Mouse (Mus musculus): Measurements from ENCODE around the gene Snx14. TPM values are rescaled to one million over a fixed set of nuclear protein-coding genes. Genes with fewer than 3 reads are reported as not detected.

Snx14 gene
- polyA plus RNA-seq, 1 experiment, result 9.5 TPM

GRCm38 (mm10) chr9:88371201-88371600, 67.6 kb downstream of the Snx14 start:
- no peak for DNase-seq (ENCODE audit: low read depth in 1 of 2, low spot score in 2 of 2)
- WGBS, result 91% methylated on average over 2 of the region's 2 CpGs
- Histone ChIP-seq H3K27ac (ENCODE audit: insufficient read depth, low read length) (no peak overlapping the region), H3K4me1 (ENCODE audit: control insufficient read depth, insufficient read depth, insufficient read length) (no peaks in the 10 kb centered on the region), H3K4me3 (ENCODE audit: extremely low read depth, insufficient read depth, insufficient read length) (no peak overlapping the region), H3K36me3 (ENCODE audit: control insufficient read depth, insufficient read depth, low read length) (no peaks in the 10 kb centered on the region; the same call in none of the 2 replicates), H3K27me3 (ENCODE audit: control insufficient read depth, insufficient read depth, low read length) (no peaks in the 10 kb centered on the region)
- TF ChIP-seq POLR2A (IDR thresholded peaks at IDR 0.05; ENCODE audit: low read depth, low read length), result no peak
- no peak for TF ChIP-seq CTCF (IDR thresholded peaks at IDR 0.05; ENCODE audit: extremely low read depth, insufficient read depth, insufficient read length, insufficient replicate concordance)

GRCm38 (mm10) chr9:88369666-88370065, 69.1 kb downstream of the Snx14 start:
- whole genome bisulfite sequencing, result 91% methylated on average over 2 of the region's 2 CpGs
- no peak overlapping the region for H3K4me3 ChIP-seq (ENCODE audit: extremely low read depth, insufficient read depth, insufficient read length)
- TF ChIP-seq CTCF (IDR thresholded peaks at IDR 0.05; ENCODE audit: extremely low read depth, insufficient read depth, insufficient read length, insufficient replicate concordance), result no peak
- TF ChIP-seq POLR2A (IDR thresholded peaks at IDR 0.05; ENCODE audit: low read depth, low read length), result no peak
- no peaks in the 10 kb centered on the region for H3K4me1 ChIP-seq (ENCODE audit: control insufficient read depth, insufficient read depth, insufficient read length)
- H3K27ac ChIP-seq (ENCODE audit: insufficient read depth, low read length), result no peak overlapping the region
- no peak for DNase-seq (ENCODE audit: low read depth in 1 of 2, low spot score in 2 of 2)
- H3K27me3 ChIP-seq (ENCODE audit: control insufficient read depth, insufficient read depth, low read length), result no peaks in the 10 kb centered on the region
- no peaks in the 10 kb centered on the region; the same call in 1 of the 2 replicates for H3K36me3 ChIP-seq (ENCODE audit: control insufficient read depth, insufficient read depth, low read length)

- H3K27me3 ChIP-seq (ENCODE audit: control insufficient read depth, insufficient read depth, low read length), result no peaks in the 10 kb centered on the region
- DNase-seq (ENCODE audit: low read depth in 1 of 2, low spot score in 2 of 2), result no peak
- H3K27ac ChIP-seq (ENCODE audit: insufficient read depth, low read length), result no peak overlapping the region
- no peak overlapping the region for H3K4me3 ChIP-seq (ENCODE audit: extremely low read depth, insufficient read depth, insufficient read length)
- TF ChIP-seq CTCF (IDR thresholded peaks at IDR 0.05; ENCODE audit: extremely low read depth, insufficient read depth, insufficient read length, insufficient replicate concordance) (no peak), POLR2A (IDR thresholded peaks at IDR 0.05; ENCODE audit: low read depth, low read length) (no peak)
- 95% methylated on average over 5 of the region's 5 CpGs for WGBS
- H3K36me3 ChIP-seq (ENCODE audit: control insufficient read depth, insufficient read depth, low read length), result no peaks in the 10 kb centered on the region; the same call in 1 of the 2 replicates
- H3K4me1 ChIP-seq (ENCODE audit: control insufficient read depth, insufficient read depth, insufficient read length), result no peaks in the 10 kb centered on the region
Observed at GRCm38 (mm10) chr9:88368476-88368875, 70.3 kb downstream of the Snx14 start.

- DNase-seq (ENCODE audit: low read depth in 1 of 2, low spot score in 2 of 2), result no peak
- WGBS, result 84% methylated on average over 1 of the region's 1 CpGs
- Histone ChIP-seq H3K27ac (ENCODE audit: insufficient read depth, low read length) (no peak overlapping the region), H3K27me3 (ENCODE audit: control insufficient read depth, insufficient read depth, low read length) (no peaks in the 10 kb centered on the region), H3K36me3 (ENCODE audit: control insufficient read depth, insufficient read depth, low read length) (no peaks in the 10 kb centered on the region; the same call in 1 of the 2 replicates), H3K4me1 (ENCODE audit: control insufficient read depth, insufficient read depth, insufficient read length) (no peaks in the 10 kb centered on the region), H3K4me3 (ENCODE audit: extremely low read depth, insufficient read depth, insufficient read length) (no peak overlapping the region)
- TF ChIP-seq CTCF (IDR thresholded peaks at IDR 0.05; ENCODE audit: extremely low read depth, insufficient read depth, insufficient read length, insufficient replicate concordance) (no peak), POLR2A (IDR thresholded peaks at IDR 0.05; ENCODE audit: low read depth, low read length) (no peak)
Observed at GRCm38 (mm10) chr9:88367751-88368150, 71.0 kb downstream of the Snx14 start.

GRCm38 (mm10) chr9:88367322-88367721, 71.4 kb downstream of the Snx14 start:
- no peak overlapping the region for H3K4me3 ChIP-seq (ENCODE audit: extremely low read depth, insufficient read depth, insufficient read length)
- H3K27me3 ChIP-seq (ENCODE audit: control insufficient read depth, insufficient read depth, low read length), result no peaks in the 10 kb centered on the region
- no peak for DNase-seq (ENCODE audit: low read depth in 1 of 2, low spot score in 2 of 2)
- H3K27ac ChIP-seq (ENCODE audit: insufficient read depth, low read length), result no peak overlapping the region
- H3K4me1 ChIP-seq (ENCODE audit: control insufficient read depth, insufficient read depth, insufficient read length), result no peaks in the 10 kb centered on the region; the same call in 1 of the 2 replicates
- no peak for TF ChIP-seq CTCF (IDR thresholded peaks at IDR 0.05; ENCODE audit: extremely low read depth, insufficient read depth, insufficient read length, insufficient replicate concordance)
- no peak for TF ChIP-seq POLR2A (IDR thresholded peaks at IDR 0.05; ENCODE audit: low read depth, low read length)
- WGBS, result 89% methylated on average over 5 of the region's 5 CpGs
- H3K36me3 ChIP-seq (ENCODE audit: control insufficient read depth, insufficient read depth, low read length), result no peaks in the 10 kb centered on the region; the same call in 1 of the 2 replicates

GRCm38 (mm10) chr9:88366819-88367218, 71.9 kb downstream of the Snx14 start:
- TF ChIP-seq POLR2A (IDR thresholded peaks at IDR 0.05; ENCODE audit: low read depth, low read length) (no peak), CTCF (IDR thresholded peaks at IDR 0.05; ENCODE audit: extremely low read depth, insufficient read depth, insufficient read length, insufficient replicate concordance) (no peak)
- no peak overlapping the region for H3K27ac ChIP-seq (ENCODE audit: insufficient read depth, low read length)
- H3K27me3 ChIP-seq (ENCODE audit: control insufficient read depth, insufficient read depth, low read length), result no peaks in the 10 kb centered on the region
- no peaks in the 10 kb centered on the region; the same call in 1 of the 2 replicates for H3K4me1 ChIP-seq (ENCODE audit: control insufficient read depth, insufficient read depth, insufficient read length)
- 90% methylated on average over 4 of the region's 4 CpGs for WGBS
- H3K4me3 ChIP-seq (ENCODE audit: extremely low read depth, insufficient read depth, insufficient read length), result no peak overlapping the region
- no peaks in the 10 kb centered on the region; the same call in 1 of the 2 replicates for H3K36me3 ChIP-seq (ENCODE audit: control insufficient read depth, insufficient read depth, low read length)
- no peak for DNase-seq (ENCODE audit: low read depth in 1 of 2, low spot score in 2 of 2)

GRCm38 (mm10) chr9:88366308-88366707, 72.5 kb downstream of the Snx14 start:
- no peak overlapping the region for H3K27ac ChIP-seq (ENCODE audit: insufficient read depth, low read length)
- no peak overlapping the region for H3K4me3 ChIP-seq (ENCODE audit: extremely low read depth, insufficient read depth, insufficient read length)
- no peaks in the 10 kb centered on the region for H3K27me3 ChIP-seq (ENCODE audit: control insufficient read depth, insufficient read depth, low read length)
- no peaks in the 10 kb centered on the region; the same call in 1 of the 2 replicates for H3K4me1 ChIP-seq (ENCODE audit: control insufficient read depth, insufficient read depth, insufficient read length)
- 51% methylated on average over 4 of the region's 4 CpGs for WGBS
- TF ChIP-seq CTCF (IDR thresholded peaks at IDR 0.05; ENCODE audit: extremely low read depth, insufficient read depth, insufficient read length, insufficient replicate concordance), result no peak
- TF ChIP-seq POLR2A (IDR thresholded peaks at IDR 0.05; ENCODE audit: low read depth, low read length), result no peak
- DNase-seq (ENCODE audit: low read depth in 1 of 2, low spot score in 2 of 2), result peak in 1 of 2 experiments; percentile 14
- no peaks in the 10 kb centered on the region; the same call in 1 of the 2 replicates for H3K36me3 ChIP-seq (ENCODE audit: control insufficient read depth, insufficient read depth, low read length)

Measured in spleen, adult 2 months (tissue).